Mouse (Mus musculus) MEL (cell line): ENCODE data around the gene Kalrn. TPM values are rescaled to one million over a fixed set of nuclear protein-coding genes. Genes with fewer than 3 reads are reported as not detected.

Experiments used
- DNase-seq: peaks from one replicate; pipeline ENCODE4 v3.0.0; 2011; ENCODE audit warnings: low read depth, low spot score
- H3K27ac ChIP-seq: 2 replicates; pipeline ENCODE4 v1.5.1; 2012; ENCODE audit warnings: low read depth, mild to moderate bottlenecking, control low read depth, low read length, moderate library complexity; ENCODE audit not compliant: control insufficient read depth
- H3K27me3 ChIP-seq, 2 experiments: fragments of 150-350 bp in 1 of 2; sonication (generic) in 1 of 2; 2 replicates each; pipeline ENCODE4 v1.6.1; 2012; ENCODE audit warnings: low read length in 2 of 2, mild to moderate bottlenecking in 2 of 2, improper control_type of control experiment in 1 of 2, moderate library complexity in 1 of 2; ENCODE audit not compliant: insufficient read depth in 2 of 2, control insufficient read depth in 1 of 2
- H3K36me3 ChIP-seq, 2 experiments: 2 replicates each; pipeline ENCODE4 v1.6.1; 2012 to 2014; ENCODE audit warnings: low read length in 2 of 2, improper control_type of control experiment in 1 of 2, inconsistent platforms in 1 of 2, mild to moderate bottlenecking in 1 of 2; ENCODE audit not compliant: insufficient read depth in 2 of 2, control insufficient read depth in 1 of 2
- H3K4me1 ChIP-seq, 2 experiments: fragments of 150-350 bp in 1 of 2; sonication (generic) in 1 of 2; 2 replicates each; pipeline ENCODE4 v1.6.1; 2012; ENCODE audit warnings: low read length in 2 of 2, improper control_type of control experiment in 1 of 2, mild to moderate bottlenecking in 1 of 2; ENCODE audit not compliant: insufficient read depth in 2 of 2, control insufficient read depth in 1 of 2
- H3K4me3 ChIP-seq, 2 experiments: fragments of 150-350 bp in 1 of 2; sonication (generic) in 1 of 2; 2 replicates each; pipeline ENCODE4 v1.5.1; 2012; ENCODE audit warnings: low read depth in 2 of 2, low read length in 2 of 2, mild to moderate bottlenecking in 2 of 2, moderate library complexity in 2 of 2, control low read depth in 1 of 2, improper control_type of control experiment in 1 of 2; ENCODE audit not compliant: control insufficient read depth in 1 of 2, insufficient read depth in 1 of 2
- H3K79me2 ChIP-seq: 2 replicates; pipeline ENCODE4 v1.6.1; 2012; ENCODE audit warnings: mild to moderate bottlenecking, low read length, moderate library complexity; ENCODE audit not compliant: control insufficient read depth, poor library complexity, insufficient read depth
- H3K9ac ChIP-seq: 2 replicates; pipeline ENCODE4 v1.6.1; 2012; ENCODE audit warnings: low read depth, mild to moderate bottlenecking, control low read depth, low read length, moderate library complexity; ENCODE audit not compliant: control insufficient read depth, poor library complexity, severe bottlenecking
- H3K9me3 ChIP-seq: fragments of 150-350 bp; sonication (generic); replicated peaks from 2 replicates; pipeline ENCODE4 v1.6.1; 2012; ENCODE audit warnings: mild to moderate bottlenecking, low read length, improper control_type of control experiment, moderate library complexity; ENCODE audit not compliant: insufficient read depth
- CHD1 ChIP-seq: IDR thresholded peaks from 2 replicates; pipeline ENCODE4 v1.6.1; 2012; ENCODE audit warnings: low read depth, mild to moderate bottlenecking, inconsistent platforms, low read length, improper control_type of control experiment
- CTCF ChIP-seq, 3 experiments: IDR thresholded peaks in 2 of 3; conservative IDR thresholded peaks in 1 of 3; 2 replicates each; pipeline ENCODE4 v1.5.1; 2011 to 2012; ENCODE audit warnings: low read length in 3 of 3, low read depth in 2 of 3, mild to moderate bottlenecking in 2 of 3, improper control_type of control experiment in 1 of 3, inconsistent platforms in 1 of 3, mixed read lengths in 1 of 3, moderate library complexity in 1 of 3; ENCODE audit not compliant: control insufficient read depth in 1 of 3, insufficient read depth in 1 of 3, poor library complexity in 1 of 3, severe bottlenecking in 1 of 3
- EP300 ChIP-seq, 2 experiments: IDR thresholded peaks; 2 replicates each; pipeline ENCODE4 v1.6.1; 2011; ENCODE audit warnings: improper control_type of control experiment in 2 of 2, low read length in 2 of 2, low read depth in 1 of 2, mild to moderate bottlenecking in 1 of 2
- GATA1 ChIP-seq: IDR thresholded peaks from 2 replicates; pipeline ENCODE4 v1.6.1; 2011; ENCODE audit warnings: low read depth, low read length, improper control_type of control experiment
- HCFC1 ChIP-seq: IDR thresholded peaks from 2 replicates; pipeline ENCODE4 v1.6.1; 2012; ENCODE audit warnings: low read depth, mild to moderate bottlenecking, inconsistent platforms, low read length, improper control_type of control experiment, moderate library complexity
- MAFK ChIP-seq: IDR thresholded peaks from 2 replicates; pipeline ENCODE4 v1.6.1; 2011; ENCODE audit warnings: low read depth, mild to moderate bottlenecking, low read length, improper control_type of control experiment, borderline replicate concordance
- MAZ ChIP-seq: IDR thresholded peaks from 2 replicates; pipeline ENCODE4 v1.6.1; 2012; ENCODE audit warnings: low read depth, mild to moderate bottlenecking, inconsistent platforms, low read length, improper control_type of control experiment
- MYB ChIP-seq: IDR thresholded peaks from 2 replicates; pipeline ENCODE4 v1.6.1; 2011; ENCODE audit warnings: mild to moderate bottlenecking, low read depth, low read length, improper control_type of control experiment
- MYC ChIP-seq: IDR thresholded peaks from 2 replicates; pipeline ENCODE4 v1.6.1; 2011; ENCODE audit warnings: low read depth, mild to moderate bottlenecking, low read length, improper control_type of control experiment, moderate library complexity
- RAD21 ChIP-seq: IDR thresholded peaks from 2 replicates; pipeline ENCODE4 v1.6.1; 2011; ENCODE audit warnings: mild to moderate bottlenecking, low read depth, low read length, improper control_type of control experiment
- SIN3A ChIP-seq: IDR thresholded peaks from 2 replicates; pipeline ENCODE4 v1.6.1; 2012; ENCODE audit warnings: low read length, improper control_type of control experiment, inconsistent platforms
- SMC3 ChIP-seq: IDR thresholded peaks from 2 replicates; pipeline ENCODE4 v1.6.1; 2011; ENCODE audit warnings: low read depth, low read length, improper control_type of control experiment
- TBP ChIP-seq: IDR thresholded peaks from 2 replicates; pipeline ENCODE4 v1.8.0; 2011; ENCODE audit warnings: low read depth, low read length, improper control_type of control experiment
- USF2 ChIP-seq, 2 experiments: IDR thresholded peaks; 2 replicates each; pipeline ENCODE4 v1.6.1; 2011 to 2012; ENCODE audit warnings: improper control_type of control experiment in 2 of 2, low read length in 2 of 2, borderline replicate concordance in 1 of 2, inconsistent platforms in 1 of 2, low read depth in 1 of 2, mild to moderate bottlenecking in 1 of 2; ENCODE audit not compliant: insufficient read depth in 1 of 2
- ZC3H11A ChIP-seq: IDR thresholded peaks from 2 replicates; pipeline ENCODE4 v1.6.1; 2012; ENCODE audit warnings: low read depth, mild to moderate bottlenecking, inconsistent platforms, low read length, improper control_type of control experiment
- polyA plus RNA-seq, 2 experiments: library from polyadenylated mRNA; stranded (reverse) in 1 of 2; unstranded in 1 of 2; fragments of >175 nt in 1 of 2; fragments of >200 nt in 1 of 2; gene quantifications; 2 replicates each; pipeline versions ENCODE4 v1.2.1 to v1.2.4; 2012; ENCODE audit warnings: low replicate concordance in 2 of 2, low read depth in 1 of 2; ENCODE audit not compliant: insufficient read length in 2 of 2, insufficient read depth in 1 of 2, missing spikeins in 1 of 2
- total RNA-seq: library from RNA; depleted of rRNA; stranded (reverse); fragments of 300-350 nt; gene quantifications from 2 replicates; pipeline ENCODE4 v1.2.3, GENCODE M21; 2012

Gene Kalrn
- total and polyA plus RNA-seq, 3 experiments = 10.4 to 11.8 TPM; not detected in 1

GRCm38 (mm10) chr16:34093734-34094445 lies 479.4 kb downstream of the Kalrn start:
- H3K27ac ChIP-seq = no peak overlapping the region
- H3K36me3 ChIP-seq = peaks cover 0 to 11% of the 10 kb centered on the region in 2 experiments; a peak in 2 of 4 replicates
- H3K9me3 ChIP-seq = no peaks in the 10 kb centered on the region
- peak; percentile 64 for DNase-seq
- H3K4me3 ChIP-seq = peak overlapping the region; percentile 50 to 88
- H3K79me2 ChIP-seq = no peaks in the 10 kb centered on the region; the same call in 1 of the 2 replicates
- H3K4me1 ChIP-seq = peaks cover 2 to 16% of the 10 kb centered on the region in 2 experiments
- TF ChIP-seq RAD21 (no peak), GATA1 (peak; percentile 26; the same call in 1 of the 2 replicates), CTCF (IDR thresholded peaks at IDR 0.05 in 2 of 3, conservative IDR thresholded peaks at IDR 0.05 in 1 of 3; ENCODE audit: control insufficient read depth in 1 of 3, insufficient read depth in 1 of 3, low read depth in 2 of 3, low read length in 3 of 3, poor library complexity in 1 of 3, severe bottlenecking in 1 of 3) (no peak), SIN3A (peak; percentile 18; the same call in 1 of the 2 replicates), MAFK (peak; percentile 55; the same call in 1 of the 2 replicates), EP300 (IDR thresholded peaks at IDR 0.05; ENCODE audit: low read depth in 1 of 2, low read length in 2 of 2) (peak in 1 of 2 experiments; percentile 31; a peak in 1 of 4 replicates), MAZ (no peak), TBP (no peak), USF2 (IDR thresholded peaks at IDR 0.05; ENCODE audit: borderline replicate concordance in 1 of 2, insufficient read depth in 1 of 2, low read depth in 1 of 2, low read length in 2 of 2) (no peak)
- TF ChIP-seq, all 39 proteins: peak for 4
- H3K9ac ChIP-seq = peak overlapping the region; percentile 64
- no peaks in the 10 kb centered on the region for H3K27me3 ChIP-seq

GRCm38 (mm10) chr16:34089528-34090095 lies 483.7 kb downstream of the Kalrn start:
- no peaks in the 10 kb centered on the region for H3K27me3 ChIP-seq
- no peak overlapping the region for H3K27ac ChIP-seq
- no peaks in the 10 kb centered on the region for H3K79me2 ChIP-seq
- H3K9ac ChIP-seq = no peak overlapping the region
- H3K4me3 ChIP-seq = no peak overlapping the region
- no peak for DNase-seq
- no peaks in the 10 kb centered on the region for H3K9me3 ChIP-seq
- H3K4me1 ChIP-seq = peaks cover 2 to 10% of the 10 kb centered on the region in 2 experiments; a peak in 3 of 4 replicates
- H3K36me3 ChIP-seq = peaks cover 0 to 7% of the 10 kb centered on the region in 2 experiments; a peak in 2 of 4 replicates
- TF ChIP-seq ZC3H11A (no peak), SMC3 (no peak), MYB (no peak), RAD21 (no peak), MYC (no peak), CHD1 (no peak), HCFC1 (no peak)
- TF ChIP-seq, all 39 proteins: peak for 0
